Mouse (Mus musculus) left cerebral cortex, adult 2 months (tissue): ENCODE results near the gene Anapc15-ps. TPM values are rescaled to one million over a fixed set of nuclear protein-coding genes. Genes with fewer than 3 reads are reported as not detected.

Source experiments
- DNase-seq, 2 experiments: peaks; one replicate each; pipeline ENCODE4 v3.0.0; 2021 to 2022; ENCODE audit warnings: low spot score in 2 of 2, mixed read lengths in 1 of 2; ENCODE audit errors: extremely low spot score in 1 of 2
- H3K27ac ChIP-seq: fragments of 200-600 bp; 2 replicates; pipeline ENCODE4 v1.8.1; 2022
- H3K4me3 ChIP-seq: fragments of 200-600 bp; 2 replicates; pipeline ENCODE4 v1.8.1; 2022
- CTCF ChIP-seq: fragments of 200-600 bp; IDR thresholded peaks from 2 replicates; pipeline ENCODE4 v1.8.1; 2022; ENCODE audit warnings: antibody characterized with exemption, mild to moderate bottlenecking, moderate library complexity
- intact Hi-C: fragments of 180-260 bp; cut with DNase I; formaldehyde crosslinking; loops from one replicate; pipeline ENCODE4 v1.15.1; 2025
- long read RNA-seq, 2 experiments: library from polyadenylated mRNA; stranded (forward); transcript quantifications; one replicate each; pipeline ENCODE4 v2.0.0; 2021; ENCODE audit warnings: borderline mapping rate in 2 of 2
- total RNA-seq, 2 experiments: library from RNA; stranded (reverse); gene quantifications; 2 replicates each; pipeline ENCODE4 v1.2.3; 2021

Anapc15-ps gene
- total RNA-seq, result not detected
- long read RNA-seq, experiment 1, result 0 reads
- long read RNA-seq, experiment 2, result 0 reads

DNA sequence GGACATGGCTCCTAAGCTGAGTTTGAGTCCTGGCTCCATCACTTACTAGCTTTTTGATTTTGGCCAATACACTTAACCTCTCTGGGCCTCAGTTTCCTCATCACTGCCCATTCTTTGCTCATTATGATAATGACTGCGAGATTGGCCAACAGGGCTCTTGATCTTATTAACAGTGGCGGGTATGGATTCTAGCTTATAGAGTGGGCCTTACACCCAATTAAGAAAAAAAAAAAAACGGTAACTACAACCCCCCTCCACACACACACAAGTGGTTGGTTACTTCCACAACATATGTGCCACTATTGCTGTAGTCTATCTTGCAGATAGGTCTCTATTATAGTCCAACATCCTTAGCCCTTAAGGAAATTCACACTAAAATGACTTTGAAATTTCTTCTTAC lies at the start of gene Anapc15-ps:
TSS of gene Anapc15-ps (minus strand) at position 101 of the 400 bp plus-strand sequence.
- no peak for DNase-seq
- H3K4me3 ChIP-seq, result no peak within 1 kb of the TSS
- H3K27ac ChIP-seq, result no peak within 1 kb of the TSS
- intact Hi-C loops, result loop anchor here (5.0 kb wide), 2 partner anchors 56 to 111 kb away; partner anchors contain the start of gene Nudt4
- TF ChIP-seq CTCF, result no peak

DNA sequence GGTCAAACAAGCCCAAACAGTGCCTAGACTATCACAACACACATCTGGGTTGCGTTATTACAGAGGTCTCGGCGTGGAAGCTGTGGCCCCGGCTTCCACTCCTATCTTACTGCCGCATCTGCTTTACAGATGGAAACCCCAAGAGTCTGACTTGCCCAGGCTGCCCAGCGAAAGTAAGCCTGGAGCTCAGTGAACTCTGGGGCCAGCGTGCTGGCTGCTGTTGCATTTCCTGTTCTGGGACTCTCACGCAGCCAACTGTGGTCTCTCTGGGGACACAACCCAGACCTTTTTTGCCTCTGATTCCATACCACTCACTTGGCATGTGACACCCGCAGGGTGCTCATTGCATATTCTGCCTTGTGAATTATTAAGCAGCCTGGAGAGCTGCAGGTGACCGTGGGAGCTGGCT lies 49.0 kb upstream of the Anapc15-ps start:
- DNase-seq, result no peak
- intact Hi-C loops, result no loop called here
- Histone ChIP-seq H3K27ac (no peak overlapping the region), H3K4me3 (no peak overlapping the region)
- no peak for TF ChIP-seq CTCF

DNA sequence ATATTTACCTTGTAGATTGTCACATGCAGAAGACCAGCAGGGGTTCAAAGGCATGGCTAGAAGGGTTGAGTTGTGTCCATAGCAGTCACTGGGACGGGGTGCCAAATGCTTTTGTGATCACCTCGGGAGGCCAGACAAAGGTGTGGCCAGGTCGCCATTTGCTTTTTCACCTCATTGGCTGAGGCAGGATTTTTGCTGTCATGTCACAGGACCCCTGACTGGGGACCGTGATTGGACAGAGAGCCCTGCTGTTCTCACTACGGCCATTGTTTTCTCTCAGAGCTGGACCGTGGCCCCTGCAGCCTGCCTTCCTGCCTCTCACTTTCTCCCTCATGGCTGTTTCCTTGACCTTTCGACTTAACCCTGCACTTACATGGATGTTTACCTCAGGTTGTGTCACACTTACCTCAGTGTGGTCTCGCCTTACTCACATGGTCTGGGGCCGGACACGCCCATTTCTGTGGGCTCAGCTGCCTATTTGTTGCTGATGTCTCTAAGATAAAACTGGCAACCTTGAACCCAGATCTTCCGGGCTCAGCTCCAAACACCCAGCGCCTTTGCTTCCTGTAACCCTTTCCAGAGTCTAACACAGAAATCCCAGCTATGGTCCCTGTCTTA lies 47.0 kb upstream of the Anapc15-ps start:
- intact Hi-C loops, result no loop called here
- Histone ChIP-seq H3K27ac (no peak overlapping the region), H3K4me3 (no peak overlapping the region)
- no peak for DNase-seq
- no peak for TF ChIP-seq CTCF

DNA sequence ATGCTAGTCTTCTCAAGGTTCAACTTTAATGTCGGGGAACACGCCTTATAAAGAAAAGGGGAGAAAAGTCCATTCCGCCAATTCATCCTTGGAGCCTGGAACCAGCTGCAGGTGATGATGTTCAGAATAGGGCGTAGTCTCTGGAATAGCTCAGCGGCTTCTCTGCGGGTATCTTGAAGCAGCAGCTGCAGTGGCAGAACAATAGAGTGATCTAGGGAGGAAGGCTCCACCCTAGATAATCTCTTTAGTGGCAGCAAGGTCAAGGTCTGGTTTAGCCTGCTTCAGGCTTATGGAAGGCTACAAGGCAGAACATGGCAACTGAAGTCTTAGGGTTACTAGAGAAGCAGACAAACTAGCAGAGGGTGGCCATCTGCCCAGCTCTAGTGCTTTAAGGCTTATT lies 46.2 kb upstream of the Anapc15-ps start:
- no peak overlapping the region for H3K4me3 ChIP-seq
- H3K27ac ChIP-seq, result no peak overlapping the region
- no peak for TF ChIP-seq CTCF
- DNase-seq, result no peak
- intact Hi-C loops, result no loop called here

DNA sequence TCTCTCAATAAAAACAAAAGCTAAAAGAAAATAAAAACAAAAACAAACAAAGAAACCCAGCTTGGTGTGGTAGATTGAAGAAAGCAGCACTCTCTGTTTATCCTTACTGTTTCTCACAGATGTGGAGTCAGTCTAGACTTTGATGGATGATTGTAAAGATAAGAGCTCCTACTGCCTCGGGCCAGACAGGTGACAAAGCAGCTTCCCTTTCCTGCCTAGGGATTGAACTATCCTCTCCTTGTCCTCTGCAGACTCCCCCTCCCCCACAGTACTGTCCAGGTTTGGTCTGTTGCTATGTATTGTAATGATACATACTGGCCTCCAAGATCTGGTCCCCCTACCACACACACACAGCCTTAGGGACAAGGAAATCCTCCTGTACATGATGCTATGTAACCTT lies 45.5 kb upstream of the Anapc15-ps start:
- intact Hi-C loops, result no loop called here
- no peak for TF ChIP-seq CTCF
- no peak overlapping the region for H3K4me3 ChIP-seq
- DNase-seq, result no peak
- H3K27ac ChIP-seq, result no peak overlapping the region

DNA sequence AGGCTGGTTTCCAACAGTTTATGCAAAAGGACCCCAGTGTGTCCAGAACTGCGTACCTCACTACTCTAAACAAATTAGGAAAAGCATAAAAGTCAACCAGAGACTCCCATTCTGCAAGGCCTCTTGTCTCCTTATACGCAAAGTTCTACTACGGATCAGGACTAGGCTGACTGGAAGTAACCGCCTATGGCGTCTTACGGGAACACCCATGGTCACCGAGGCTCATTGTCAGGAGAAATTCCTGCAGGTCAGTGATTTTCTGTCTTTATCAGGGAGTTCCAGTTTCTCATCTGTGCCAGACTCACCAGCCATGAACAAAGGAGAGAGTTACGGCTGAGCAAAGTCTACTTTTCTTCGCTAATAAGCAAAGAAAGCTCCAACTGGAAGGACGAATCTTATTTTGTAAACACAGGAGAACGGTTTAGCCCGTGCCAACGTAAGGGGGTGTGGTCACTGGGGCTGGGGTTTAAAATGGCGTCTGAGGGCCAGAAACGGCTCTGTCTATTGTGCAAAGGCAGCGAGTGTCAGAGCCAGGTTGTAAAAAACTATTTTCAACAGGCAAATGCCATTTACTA lies 43.9 kb upstream of the Anapc15-ps start:
- no peak overlapping the region for H3K4me3 ChIP-seq
- intact Hi-C loops, result no loop called here
- TF ChIP-seq CTCF, result no peak
- no peak overlapping the region for H3K27ac ChIP-seq
- no peak for DNase-seq

DNA sequence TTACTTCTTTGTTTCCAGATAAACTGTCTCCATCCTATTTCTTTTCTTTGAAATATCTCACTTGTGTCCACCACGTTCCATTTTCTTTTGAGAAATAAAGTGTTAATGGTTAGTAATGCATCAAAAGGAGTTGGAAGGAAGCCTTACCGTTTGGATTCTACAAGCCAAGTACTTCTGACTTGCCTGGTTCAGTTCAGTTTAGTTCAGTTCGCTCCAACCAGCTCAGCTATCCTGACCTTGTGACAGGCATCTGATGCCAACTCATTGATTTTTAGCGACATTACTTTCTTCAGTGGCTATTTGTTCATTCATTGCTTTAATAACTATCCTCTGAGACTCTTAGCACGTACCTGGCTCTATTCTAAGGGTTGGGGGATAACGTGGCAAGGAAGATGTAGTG lies 42.4 kb upstream of the Anapc15-ps start:
- intact Hi-C loops, result no loop called here

DNA sequence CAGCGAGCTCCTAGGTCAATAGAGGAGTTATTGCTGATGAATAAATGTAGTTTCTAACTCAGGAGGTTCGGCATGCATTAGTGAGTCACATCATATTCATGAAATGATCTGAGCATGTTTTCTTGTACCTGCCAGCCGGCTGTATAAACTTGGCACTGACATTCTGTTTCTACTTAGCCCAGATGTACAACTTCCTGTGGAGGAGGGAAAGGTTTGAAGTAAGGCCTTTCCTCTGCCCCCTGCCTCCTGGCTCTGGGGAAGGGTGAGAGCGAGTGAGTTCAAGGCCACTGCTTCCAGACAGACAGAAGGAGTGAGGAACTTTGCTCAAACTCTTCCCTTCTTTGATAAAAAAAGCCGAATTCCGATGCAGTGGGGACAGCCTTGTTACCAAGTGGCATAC lies 39.0 kb upstream of the Anapc15-ps start:
- H3K4me3 ChIP-seq, result no peak overlapping the region
- no peak overlapping the region for H3K27ac ChIP-seq
- intact Hi-C loops, result no loop called here
- DNase-seq, result no peak
- TF ChIP-seq CTCF, result no peak

More for the DNA sequence above, 42.4 kb upstream of the Anapc15-ps start:
- no peak for DNase-seq
- Histone ChIP-seq H3K4me3 (no peak overlapping the region), H3K27ac (no peak overlapping the region)
- no peak for TF ChIP-seq CTCF

DNA sequence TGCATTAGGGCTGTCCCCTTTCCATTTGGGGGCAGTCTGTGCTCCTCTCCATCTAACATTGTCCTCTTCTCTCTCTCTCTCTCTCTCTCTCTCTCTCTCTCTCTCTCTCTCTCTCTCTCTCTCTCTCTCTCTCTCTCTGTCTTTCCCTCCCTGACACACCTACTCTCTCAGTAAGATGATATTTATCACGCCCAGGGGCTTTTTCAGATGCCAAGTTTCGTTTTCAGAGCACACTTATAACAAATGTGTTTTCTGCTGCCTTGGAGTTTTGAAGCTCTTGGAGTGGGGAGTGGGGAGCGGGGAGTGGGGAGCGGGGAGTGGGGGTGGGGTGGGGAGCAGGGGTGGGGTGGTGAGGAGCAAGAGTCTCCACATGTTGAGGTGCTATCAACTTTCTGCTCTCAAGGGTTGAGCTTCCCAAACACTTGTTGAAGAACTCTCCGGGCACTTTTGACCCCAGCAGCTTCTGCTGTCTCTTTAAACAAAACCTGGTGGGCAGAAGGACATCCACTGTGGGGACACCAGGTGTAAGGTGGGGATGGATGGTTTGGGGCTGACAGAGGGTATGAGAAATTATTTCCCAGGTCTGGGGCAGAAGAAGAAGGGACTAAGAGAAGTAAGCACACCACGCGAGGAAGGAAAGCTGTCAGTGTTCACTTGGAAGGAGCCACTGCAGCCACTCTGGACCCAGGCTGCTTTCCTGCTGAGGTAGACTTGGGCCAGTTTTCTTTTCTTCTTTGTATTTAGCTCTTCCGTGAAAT lies 36.8 kb upstream of the Anapc15-ps start:
- Histone ChIP-seq H3K27ac (no peak overlapping the region), H3K4me3 (no peak overlapping the region)
- intact Hi-C loops, result no loop called here
- TF ChIP-seq CTCF, result no peak
- no peak for DNase-seq

DNA sequence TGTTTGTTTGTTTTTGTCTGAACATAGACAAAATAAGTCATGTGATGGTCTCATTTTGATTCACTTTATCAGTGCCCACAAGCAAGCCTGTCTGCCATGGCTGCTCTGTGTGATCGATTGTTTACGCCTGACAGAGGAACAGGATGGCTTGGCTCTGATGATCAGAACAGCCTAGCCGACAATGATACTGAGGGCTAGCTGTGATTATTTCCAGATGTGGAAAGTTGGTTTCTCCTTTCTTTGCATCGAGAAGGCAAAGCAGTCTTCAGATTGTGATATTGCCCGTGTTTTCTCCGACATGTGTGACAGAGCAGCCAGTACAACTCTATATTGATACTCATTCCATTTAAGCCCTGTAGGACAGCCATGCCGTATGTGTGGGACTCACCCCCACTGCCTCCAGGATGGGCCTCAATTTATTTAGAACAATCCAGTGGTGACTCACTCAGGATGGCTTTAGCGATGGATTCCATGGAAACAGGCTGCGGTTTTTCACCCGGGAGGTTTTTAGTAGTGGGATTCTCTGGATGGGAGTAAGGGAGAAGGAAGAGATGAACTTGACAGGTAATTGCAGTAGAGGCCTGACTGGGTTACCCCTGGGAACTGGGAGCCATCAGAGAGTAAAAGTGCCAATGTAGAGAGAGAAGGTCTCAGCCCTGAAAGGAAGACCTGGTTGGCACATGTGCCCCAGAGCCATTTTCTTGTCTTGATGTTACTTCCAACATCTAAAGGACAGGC lies 36.1 kb upstream of the Anapc15-ps start:
- Histone ChIP-seq H3K27ac (no peak overlapping the region), H3K4me3 (no peak overlapping the region)
- intact Hi-C loops, result no loop called here
- no peak for TF ChIP-seq CTCF
- no peak for DNase-seq

DNA sequence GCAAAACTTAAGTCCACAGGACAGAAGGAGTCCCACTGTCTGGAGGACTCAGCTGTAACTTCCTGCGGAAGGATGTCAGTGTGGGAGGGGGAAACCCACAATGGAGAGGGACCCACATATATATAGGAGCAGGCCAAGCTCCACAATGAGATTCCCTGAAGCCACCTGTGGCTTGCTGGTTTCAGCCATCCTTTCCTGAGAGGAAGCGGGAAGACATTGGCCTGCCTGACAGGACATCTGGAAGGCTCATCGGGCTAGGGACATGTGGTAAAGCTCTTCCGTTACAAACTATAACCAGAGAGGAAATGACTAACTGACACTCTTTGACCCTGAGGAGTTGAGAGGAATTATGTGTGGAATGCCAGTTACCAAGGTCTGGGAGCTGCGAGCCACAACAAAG lies 34.8 kb upstream of the Anapc15-ps start:
- intact Hi-C loops, result no loop called here
- no peak overlapping the region for H3K27ac ChIP-seq
- H3K4me3 ChIP-seq, result no peak overlapping the region
- no peak for DNase-seq
- no peak for TF ChIP-seq CTCF

DNA sequence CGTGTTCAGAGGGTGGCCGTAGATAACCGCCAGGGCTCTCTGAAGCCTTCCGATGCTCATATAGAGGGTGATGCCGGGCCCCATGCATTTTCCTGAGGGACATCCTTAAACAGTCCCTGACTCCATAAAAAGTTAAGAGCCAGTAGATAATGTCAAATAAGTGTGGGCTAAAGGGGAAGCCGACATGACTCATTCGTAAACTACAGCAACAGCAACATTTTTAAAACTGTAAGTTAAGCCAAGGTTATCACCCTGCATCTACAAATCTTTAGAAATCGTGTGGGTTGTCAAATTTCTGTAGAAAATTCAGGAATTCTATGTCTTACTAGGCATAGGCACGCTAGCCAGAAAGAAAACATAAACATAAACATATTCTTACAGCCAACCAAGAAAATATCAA lies 33.6 kb upstream of the Anapc15-ps start:
- Histone ChIP-seq H3K27ac (peak overlapping the region; percentile 83; the same call in 1 of the 2 replicates), H3K4me3 (no peak overlapping the region)
- no peak for DNase-seq
- TF ChIP-seq CTCF, result no peak
- intact Hi-C loops, result loop anchor here (2.0 kb wide), 1 partner anchor 80 kb away; no protein-coding TSS in a partner anchor
